Mouse (Mus musculus) A20 (cell line): ENCODE data around the gene P2rx7.
A peak's percentile ranks its signal among the peaks of the same experiment; 100 is the strongest.

Experiments
- DNase-seq: peaks from one replicate; pipeline ENCODE4 v3.0.0-alpha.2; 2011; ENCODE audit warnings: low read depth, low spot score

P2rx7 gene

GRCm38 (mm10) chr5:122730776-122731175, 87.1 kb downstream of the P2rx7 start:
- no peak for DNase-seq

GRCm38 (mm10) chr5:122731321-122731720, 87.6 kb downstream of the P2rx7 start:
- peak; percentile 58 for DNase-seq

GRCm38 (mm10) chr5:122731991-122732673, 88.4 kb downstream of the P2rx7 start:
- DNase-seq, result no peak

- no peak for DNase-seq
These were observed 90.2 kb downstream of the P2rx7 start for GRCm38 (mm10) chr5:122733881-122734280.

GRCm38 (mm10) chr5:122735853-122736252, 92.1 kb downstream of the P2rx7 start:
- no peak for DNase-seq

GRCm38 (mm10) chr5:122736761-122737160, 93.0 kb downstream of the P2rx7 start:
- no peak for DNase-seq
